Mouse (Mus musculus): Measurements from ENCODE around the gene Ccna2.
"Not testable (repeated sequence)": the region's sequence is repeated elsewhere in the genome, so short reads cannot be mapped to it uniquely, and the experiment has no call there.

Ccna2 gene

GRCm38 (mm10) chr3:36571827-36572378 lies at the start of gene Ccna2:
Gene Ccna2, minus strand, starts transcription at chr3:36572150.
- peak; percentile 99 for DNase-seq (ENCODE audit: inconsistent ontology term)

DNA sequence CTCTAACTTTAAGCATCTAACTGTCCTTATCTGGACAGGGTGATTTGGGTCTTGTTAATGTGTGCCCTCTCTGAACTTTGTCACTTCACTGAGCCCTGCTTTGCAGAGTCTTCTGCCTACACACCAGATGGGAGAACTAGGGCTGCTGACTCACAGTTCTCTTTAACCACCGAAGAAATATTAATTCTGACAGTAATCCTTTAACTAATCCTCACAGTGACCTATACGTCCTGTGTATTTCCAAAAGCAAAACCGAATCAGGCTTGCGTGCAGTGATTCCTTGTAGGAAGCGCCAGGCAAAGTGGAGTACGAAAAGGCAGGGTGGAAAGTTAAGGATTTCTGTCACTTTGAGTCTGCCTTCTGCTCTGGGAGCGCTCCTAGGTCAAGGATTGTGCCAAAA lies 46.2 kb upstream of the Ccna2 start:
- peak; percentile 14 for DNase-seq (ENCODE audit: inconsistent ontology term)

DNA sequence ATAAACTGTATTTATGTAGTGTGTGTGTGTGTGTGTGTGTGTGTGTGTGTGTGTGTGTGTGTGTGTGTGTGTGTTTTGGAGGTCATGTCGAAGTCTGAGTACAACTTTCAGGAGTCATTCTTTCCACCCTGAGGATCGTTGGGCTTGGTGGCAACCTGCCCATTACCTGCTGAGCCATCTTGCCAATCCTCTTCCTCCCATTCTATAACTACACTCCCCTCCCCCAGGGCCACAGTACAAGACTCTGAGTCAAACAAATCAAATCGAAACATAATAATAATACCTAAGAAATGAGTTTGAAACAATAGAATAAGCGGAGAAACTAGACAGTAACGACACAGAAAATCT lies 41.9 kb upstream of the Ccna2 start:
- DNase-seq (ENCODE audit: inconsistent ontology term): peak; percentile 17

- peak; percentile 98 for DNase-seq (ENCODE audit: inconsistent ontology term)
These were observed 41.4 kb upstream of the Ccna2 start, which contains the start of gene Bbs7 for GRCm38 (mm10) chr3:36613202-36613907. Gene Bbs7, minus strand, starts transcription at chr3:36613477.

DNA sequence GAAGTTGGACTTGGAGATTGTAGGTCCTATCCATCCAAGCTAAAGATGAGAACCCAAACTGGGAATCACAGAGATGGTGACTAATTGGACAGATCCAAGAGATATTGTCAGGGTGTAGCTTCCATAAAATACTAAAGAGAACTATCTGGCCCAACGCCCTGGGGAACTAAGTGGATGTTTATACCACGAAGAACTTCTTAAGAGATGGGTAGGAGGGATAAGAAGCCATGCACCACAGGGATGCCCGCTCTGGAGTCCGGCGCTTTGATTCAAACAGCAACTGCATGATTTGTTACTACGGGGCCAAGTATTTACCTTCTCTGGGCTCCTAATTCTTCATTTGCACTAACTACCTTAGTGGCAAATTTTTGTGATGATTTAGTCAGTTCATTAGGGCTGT lies 40.7 kb upstream of the Ccna2 start:
- no peak for DNase-seq (ENCODE audit: inconsistent ontology term)

DNA sequence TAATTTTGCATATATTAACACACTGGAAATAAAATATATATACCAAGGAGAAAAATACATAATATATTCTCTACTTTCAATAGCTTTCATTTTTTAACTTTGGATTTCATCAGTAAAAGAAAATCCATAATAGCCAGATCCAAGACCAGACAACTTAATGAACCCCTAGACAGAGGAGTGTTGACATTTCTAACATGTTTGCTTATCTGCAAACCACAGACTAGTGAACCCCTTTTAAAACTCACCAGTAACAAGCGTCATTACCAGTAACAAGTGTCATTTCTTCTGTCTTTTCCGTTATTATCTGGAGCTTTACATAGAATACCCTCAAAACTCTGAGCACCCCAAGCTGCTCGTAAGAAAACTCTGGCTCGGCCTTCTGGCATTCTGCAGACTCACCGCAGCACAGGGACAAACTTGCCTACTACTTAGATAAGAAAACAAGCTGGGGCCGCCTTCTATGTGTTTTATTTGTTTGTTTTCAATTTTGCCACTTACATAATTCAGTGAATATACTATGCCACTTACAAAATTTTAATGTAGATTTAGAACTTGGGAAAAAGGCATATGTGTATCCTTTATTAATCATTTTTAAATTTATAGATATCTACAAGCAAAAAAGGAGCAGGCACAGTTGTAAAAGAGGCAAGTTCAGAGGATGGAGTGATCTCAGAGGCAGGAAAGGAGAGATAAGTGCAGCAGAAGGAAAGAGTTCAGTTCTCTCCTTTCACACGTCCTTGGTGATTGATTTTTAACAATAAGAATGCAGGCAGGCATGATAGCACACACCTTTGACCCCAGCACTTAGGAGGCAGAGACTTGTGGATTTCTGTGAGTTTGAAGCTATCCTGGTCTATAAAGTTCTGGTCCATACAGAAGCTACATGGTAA lies 34.2 kb upstream of the Ccna2 start:
- DNase-seq (ENCODE audit: inconsistent ontology term): no peak

DNA sequence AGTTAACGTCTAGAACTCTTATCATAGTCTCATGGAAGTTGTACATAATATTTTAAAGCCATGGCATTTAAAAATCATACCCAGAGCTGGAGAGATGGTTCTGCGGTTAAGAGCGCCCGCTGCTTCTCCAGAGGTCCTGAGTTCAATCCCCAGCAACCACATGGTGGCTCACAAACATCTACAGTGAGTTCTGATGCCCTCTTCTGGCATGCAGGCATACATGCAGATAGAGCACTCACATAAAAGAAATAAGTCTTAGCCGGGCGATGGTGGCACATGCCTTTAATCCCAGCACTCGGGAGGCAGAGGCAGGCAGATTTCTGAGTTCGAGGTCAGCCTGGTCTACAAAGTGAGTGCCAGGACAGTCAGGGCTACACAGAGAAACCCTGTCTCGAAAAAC lies 27.8 kb upstream of the Ccna2 start:
- DNase-seq (ENCODE audit: inconsistent ontology term): not testable (repeated sequence)

- DNase-seq (ENCODE audit: inconsistent ontology term): no peak
These were observed 26.9 kb upstream of the Ccna2 start for GRCm38 (mm10) chr3:36598811-36599210.

DNA sequence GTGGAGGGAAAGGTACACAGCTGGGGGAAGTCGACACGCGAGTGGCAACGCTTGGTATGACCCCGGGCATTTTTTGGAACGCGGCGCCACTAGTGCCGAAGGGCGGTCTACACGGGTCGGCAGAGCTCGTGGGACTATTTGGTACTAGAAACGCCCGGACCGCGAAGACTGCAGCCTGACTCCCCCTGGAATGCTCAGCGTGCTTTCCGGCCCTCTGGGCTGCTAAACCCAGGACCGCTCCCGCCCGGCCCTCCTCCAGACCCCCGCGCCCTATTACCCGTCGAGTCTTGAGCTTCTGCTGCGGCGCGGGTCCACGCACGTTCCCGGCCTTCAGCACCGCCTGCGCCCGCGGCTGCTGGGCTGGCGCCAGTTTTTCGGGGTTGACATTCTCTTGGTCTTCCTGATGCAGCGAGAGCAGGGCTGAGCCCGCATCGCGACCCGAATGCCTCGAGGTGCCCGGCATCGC lies 556 bp downstream of the Ccna2 start:
- DNase-seq (ENCODE audit: inconsistent ontology term): no peak

GRCm38 (mm10) chr3:36569836-36570235 lies 2.1 kb downstream of the Ccna2 start:
- no peak for DNase-seq (ENCODE audit: inconsistent ontology term)

DNA sequence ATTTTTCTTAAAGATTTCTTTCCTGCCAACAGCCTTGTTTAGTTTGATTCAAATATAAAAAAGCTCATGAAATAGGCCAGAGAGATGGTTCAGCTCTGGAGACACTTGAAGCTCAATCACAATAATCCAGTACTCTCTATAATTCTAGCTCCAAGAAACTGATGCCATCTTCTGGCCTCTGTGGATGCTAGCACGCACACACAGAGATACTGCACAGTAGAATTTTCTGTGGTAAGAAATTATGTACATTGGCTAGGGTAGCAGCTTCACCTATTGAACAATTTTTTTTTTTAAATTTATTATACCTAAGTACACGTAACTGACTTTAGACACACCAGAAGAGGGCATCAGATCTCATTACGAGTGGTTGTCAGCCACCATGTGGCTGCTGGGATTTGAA lies 8.3 kb downstream of the Ccna2 start:
- no peak for DNase-seq (ENCODE audit: inconsistent ontology term)

DNA sequence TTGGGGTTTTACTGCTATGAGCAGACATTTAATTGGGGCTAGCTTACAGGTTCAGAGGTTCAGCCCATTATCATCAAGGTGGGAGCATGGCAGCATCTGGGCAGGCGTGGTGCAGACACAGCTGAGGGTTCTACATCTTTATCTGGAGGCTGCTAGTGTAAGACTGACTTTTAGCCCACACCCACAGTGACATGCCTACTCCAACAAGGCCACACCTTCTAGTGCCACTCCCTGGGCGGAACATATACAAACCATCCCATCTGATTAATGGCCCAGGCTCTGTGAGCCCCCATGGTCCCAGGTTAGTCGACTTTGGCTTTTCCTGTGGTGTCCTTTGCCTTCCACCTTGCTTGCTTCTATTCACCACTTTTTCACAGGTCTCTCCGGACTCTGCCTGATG lies 12.3 kb downstream of the Ccna2 start:
- no peak for DNase-seq (ENCODE audit: inconsistent ontology term)

DNA sequence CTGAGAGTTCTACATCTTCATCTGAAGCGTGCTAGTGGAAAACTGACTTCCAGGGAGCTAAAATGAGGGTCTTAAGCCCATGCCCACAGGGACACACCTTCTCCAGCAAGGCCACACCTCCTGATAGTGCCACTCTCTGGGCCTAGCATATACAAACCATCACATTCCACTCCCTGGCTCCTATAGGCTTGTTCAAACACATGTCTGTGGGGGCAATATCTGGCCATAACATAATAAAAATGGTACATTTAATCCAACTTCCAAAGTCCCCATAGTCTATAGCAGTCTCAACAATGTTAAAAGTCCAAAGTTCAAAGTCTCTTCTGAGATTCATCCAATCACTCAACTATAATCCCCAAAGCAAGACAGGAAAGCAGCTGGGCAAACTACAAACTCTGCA lies 14.3 kb downstream of the Ccna2 start:
- no peak for DNase-seq (ENCODE audit: inconsistent ontology term)

GRCm38 (mm10) chr3:36552406-36553047 lies 19.4 kb downstream of the Ccna2 start, which contains the start of gene Exosc9:
Gene Exosc9, plus strand, starts transcription at chr3:36552606.
- peak; percentile 95 for DNase-seq (ENCODE audit: inconsistent ontology term)

- DNase-seq (ENCODE audit: inconsistent ontology term): peak; percentile 54
These were observed 20.0 kb downstream of the Ccna2 start for GRCm38 (mm10) chr3:36551851-36552384.

DNA sequence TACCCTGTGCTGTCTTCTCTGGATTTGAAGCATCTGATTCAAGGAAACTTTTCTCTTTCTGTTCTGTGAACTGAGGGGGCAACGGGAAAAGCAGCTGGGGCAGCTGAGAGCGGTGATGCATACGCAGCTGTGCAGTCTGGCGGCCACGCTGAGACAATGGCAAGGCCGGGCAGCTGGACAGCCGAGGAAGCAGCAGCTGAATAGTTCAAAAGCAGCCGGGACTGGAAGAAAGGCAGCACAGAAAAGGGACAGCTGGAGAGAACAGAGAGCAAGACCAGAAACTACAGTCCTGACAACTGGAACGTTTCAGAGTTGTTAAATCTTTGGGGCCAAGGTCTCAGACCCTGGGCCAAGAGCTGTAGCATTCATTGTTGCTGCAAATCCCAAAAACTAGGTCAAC lies 20.6 kb downstream of the Ccna2 start:
- DNase-seq (ENCODE audit: inconsistent ontology term): peak; percentile 70

DNA sequence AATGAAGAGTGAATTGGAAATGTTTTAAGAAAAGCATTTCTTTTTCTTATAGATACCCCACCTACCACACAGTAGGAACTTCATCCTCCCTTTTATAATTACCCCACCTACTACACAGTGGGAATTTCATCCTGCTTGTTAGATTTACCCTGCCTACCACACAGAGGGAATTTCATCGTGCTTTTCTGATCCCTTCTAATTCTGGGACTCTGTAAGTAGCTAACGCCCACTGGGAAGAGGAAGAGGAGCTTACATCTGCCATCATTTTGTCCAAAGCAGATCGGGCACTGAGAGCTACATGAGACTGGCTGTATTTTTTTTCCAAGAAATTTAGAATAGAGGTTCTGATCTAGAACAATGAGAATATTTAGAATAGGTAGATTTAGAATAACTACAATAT lies 27.0 kb downstream of the Ccna2 start:
- DNase-seq (ENCODE audit: inconsistent ontology term): no peak

DNA sequence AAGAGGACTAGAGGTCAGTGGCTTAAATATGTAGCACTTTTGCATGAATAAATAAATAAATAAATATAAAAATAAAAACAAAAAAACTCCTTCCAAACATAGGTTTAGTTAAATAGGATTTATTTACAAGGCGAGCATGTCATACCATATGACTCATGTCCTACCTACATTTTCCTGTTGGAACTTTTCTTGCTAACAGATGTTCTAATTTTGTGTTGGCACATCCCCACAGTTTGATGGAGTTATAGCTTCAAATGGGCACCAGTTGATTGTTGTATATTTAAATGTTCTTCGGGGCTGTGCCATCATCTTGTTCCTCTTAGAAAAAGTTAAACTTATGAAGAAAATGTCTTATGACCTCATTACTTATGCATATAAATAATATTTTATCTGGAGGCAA lies 30.6 kb downstream of the Ccna2 start:
- DNase-seq (ENCODE audit: inconsistent ontology term): no peak

- peak; percentile 85 for DNase-seq (ENCODE audit: inconsistent ontology term)
These were observed 31.2 kb downstream of the Ccna2 start for GRCm38 (mm10) chr3:36540756-36541155.

DNA sequence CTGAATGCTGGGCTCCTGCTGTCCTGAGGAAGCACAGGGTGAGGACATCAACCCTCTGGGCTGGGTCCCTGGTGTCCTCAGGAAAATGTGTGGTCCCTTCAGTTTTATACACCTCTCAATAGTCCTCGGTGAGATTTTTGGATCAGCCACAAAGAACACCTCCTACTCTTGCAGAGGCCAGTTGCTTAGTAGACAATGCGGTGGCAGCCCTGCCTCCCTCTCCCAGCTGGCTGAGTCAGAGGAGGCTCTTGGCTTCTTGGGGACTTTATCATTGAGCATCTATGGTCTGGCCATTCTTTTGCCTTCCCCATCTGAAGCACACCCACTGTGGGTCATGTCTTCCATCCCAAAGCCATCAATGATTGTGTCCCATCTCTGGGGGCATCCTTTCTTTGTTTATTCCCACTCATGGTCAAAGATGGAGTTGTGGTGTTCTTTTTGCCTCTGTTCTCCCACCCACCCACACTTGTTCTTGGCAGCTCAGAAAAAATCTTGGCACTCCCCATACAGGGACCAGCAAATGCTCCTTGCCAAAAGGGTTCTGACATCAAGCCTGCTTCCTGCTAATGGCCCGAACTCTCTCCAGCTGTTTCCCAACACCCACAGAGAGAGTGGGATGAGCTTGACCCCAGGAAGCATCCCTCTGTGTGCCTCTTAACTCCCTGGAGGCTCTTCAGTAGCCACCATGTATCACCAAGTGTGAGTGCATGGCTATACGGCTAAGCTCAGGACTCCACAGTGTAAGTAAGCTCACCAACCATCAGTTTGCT lies 34.1 kb downstream of the Ccna2 start:
- peak; percentile 43 for DNase-seq (ENCODE audit: inconsistent ontology term)

DNA sequence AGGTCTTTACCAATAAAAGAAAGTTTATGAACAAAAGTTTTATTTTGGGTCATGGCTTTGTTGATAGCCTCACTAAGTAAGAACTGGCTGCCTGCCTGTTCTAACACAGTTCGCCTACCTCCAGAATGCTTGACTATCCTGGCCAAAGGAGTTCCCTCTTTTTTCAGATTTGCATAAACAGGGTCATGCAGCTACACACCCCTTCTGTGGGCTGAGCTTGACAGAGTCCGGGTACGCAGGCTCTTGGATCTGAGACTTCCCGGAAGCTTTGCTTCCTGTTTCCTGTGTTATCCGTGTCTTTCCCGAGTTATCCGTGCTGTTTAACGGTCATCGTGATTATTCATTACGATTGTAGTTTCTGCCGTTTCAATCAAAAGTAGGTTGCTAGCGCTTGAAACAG lies 35.9 kb downstream of the Ccna2 start:
- DNase-seq (ENCODE audit: inconsistent ontology term): no peak
